Mouse (Mus musculus) gastrocnemius, postnatal 14 days (tissue): ENCODE measurements around the gene Gm3182. TPM values are rescaled to one million over a fixed set of nuclear protein-coding genes. Genes with fewer than 3 reads are reported as not detected.
"Not testable (repeated sequence)": the region's sequence is repeated elsewhere in the genome, so short reads cannot be mapped to it uniquely, and the experiment has no call there.

ENCODE experiments used
- DNase-seq: peaks from one replicate; pipeline ENCODE4 v3.0.0; 2021; ENCODE audit warnings: mixed read lengths
- intact Hi-C: fragments of 180-260 bp; cut with DNase I; formaldehyde crosslinking; loops from one replicate; pipeline ENCODE4 v1.15.1; 2025; ENCODE audit warnings: low total_unique reads
- long read RNA-seq, 2 experiments: library from polyadenylated mRNA; stranded (forward); transcript quantifications; one replicate each; pipeline ENCODE4 v2.0.0; 2021
- total RNA-seq, 2 experiments: library from RNA; stranded (reverse); gene quantifications; 2 replicates each; pipeline ENCODE4 v1.2.3; 2021

Gene Gm3182
- not detected for total RNA-seq
- long read RNA-seq, experiment 1: 0 reads
- long read RNA-seq, experiment 2, partial matches to known transcripts: 0 of 1 reads
- long read RNA-seq, experiment 2, other reads (novel, unspliced or antisense): 1 of 1 reads

DNA sequence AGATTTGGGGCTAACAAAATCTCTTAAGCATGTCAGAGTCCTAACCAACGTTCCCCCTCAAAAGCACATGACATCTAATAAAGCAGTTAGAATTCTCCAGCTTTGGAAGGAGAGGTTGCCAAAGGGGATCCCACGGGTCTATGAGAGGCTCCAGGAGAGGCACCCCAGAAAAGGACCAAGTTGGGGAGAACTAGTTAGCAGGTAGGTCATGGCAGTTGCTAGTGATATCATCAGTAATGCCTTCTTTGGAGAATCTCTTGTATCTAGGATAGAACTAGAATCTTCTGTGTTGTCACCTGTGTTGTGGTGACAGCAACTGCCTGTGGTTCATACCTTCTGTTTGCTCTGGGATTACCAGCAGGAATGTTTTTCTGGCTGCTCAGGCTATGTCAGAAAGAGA, at the start of gene Gm3182:
Gene Gm3182, plus strand, starts transcription at position 301 of the 400 bp plus-strand sequence.
- DNase-seq, intact Hi-C loops: not testable (repeated sequence)

DNA sequence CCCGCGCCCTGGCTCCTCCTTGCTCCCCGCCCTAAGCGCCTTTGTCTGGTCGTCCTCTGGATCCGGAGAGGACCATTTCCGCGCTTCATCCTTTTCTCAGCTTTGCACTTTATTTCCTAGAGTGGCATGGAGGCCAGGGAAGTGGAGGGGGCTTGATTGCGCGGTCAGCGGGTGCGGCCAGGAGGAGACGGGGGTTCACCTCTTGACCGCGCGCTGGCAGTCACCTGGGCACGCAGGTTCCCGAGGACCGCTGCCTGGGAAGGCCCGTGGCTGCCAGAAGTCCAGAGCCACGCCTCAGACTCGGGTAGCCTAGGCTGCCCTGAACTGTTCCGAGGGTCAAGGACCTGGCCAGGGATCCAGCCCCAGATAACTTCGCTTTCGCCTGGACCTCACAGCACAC, 17.9 kb downstream of the Gm3182 start:
- intact Hi-C loops, DNase-seq: not testable (repeated sequence)

Other genes with a start within 250 kb of the Gm3182 start
- not detected for gene Gm3138, start 232.1 kb upstream of the Gm3182 start, total RNA-seq
- gene Gm3149, start 164.5 kb upstream of the Gm3182 start, total RNA-seq: not detected
- gene 2610042L04Rik, start 147.0 kb upstream of the Gm3182 start, total RNA-seq: under 1 TPM in 1 of 2 experiments, not detected in 1; 0.18 TPM
- gene Gm3159, start 84.2 kb upstream of the Gm3182 start, total RNA-seq: not detected
- gene Gm3164, start 66.3 kb upstream of the Gm3182 start, total RNA-seq: under 1 TPM; 0.47 to 0.49 TPM
- not detected for gene Gm3173, start 50.8 kb upstream of the Gm3182 start, total RNA-seq
- not detected for gene Gm3047, start 73.7 kb downstream of the Gm3182 start, total RNA-seq
- gene Gm8159, start 150.6 kb downstream of the Gm3182 start, total RNA-seq: not detected
- gene Gm3239, start 182.4 kb downstream of the Gm3182 start, total RNA-seq: not detected
- not detected for gene Gm7876, start 227.5 kb downstream of the Gm3182 start, total RNA-seq
- under 1 TPM; 0.29 TPM for gene Gm3252, start 245.0 kb downstream of the Gm3182 start, total RNA-seq